8 mouse cellular contexts compared by ENCODE assay signal in the genomic region with DNA sequence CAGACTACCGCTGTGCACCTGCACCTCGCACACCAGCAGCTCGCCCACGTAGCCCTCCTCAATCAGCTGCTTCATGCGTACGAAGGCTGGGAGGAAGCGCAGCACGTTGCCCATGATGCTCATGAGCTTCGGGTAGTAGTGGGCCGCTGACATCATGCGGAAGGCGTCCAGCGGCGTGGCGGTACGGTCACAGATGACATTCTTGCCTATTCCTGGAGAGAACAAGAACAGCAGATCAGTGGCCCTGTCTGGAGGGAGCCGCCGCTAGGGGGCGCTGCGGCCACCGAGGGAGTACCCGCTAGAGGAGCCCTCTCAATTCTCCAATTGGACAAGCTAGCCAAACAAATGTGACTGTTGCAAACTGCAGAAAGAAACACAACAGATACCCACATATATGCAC. TPM values are rescaled to one million over a fixed set of nuclear protein-coding genes. Genes with fewer than 3 reads are reported as not detected.
A peak's percentile ranks its signal among the peaks of the same experiment; 100 is the strongest.
DNase-seq lines count a peak whose midpoint lies in the region; ATAC-seq lines count a peak whose summit lies in the region.

No protein-coding gene starts in this region.

- H3K4me2 ChIP-seq in intestine, embryonic 14.5 days (ENCODE audit: low read length), result no peak overlapping the region
- H3K4me2 ChIP-seq in intestine, embryonic 15.5 days (replicated peaks), result no peak overlapping the region
- no peak overlapping the region for H3K4me2 ChIP-seq in forebrain, embryonic 14.5 days (ENCODE audit: low read length)

- WGBS in intestine, embryonic 14.5 days, result 37% methylated on average over 22 of the region's 22 CpGs
- WGBS in intestine, embryonic 15.5 days, result 38% methylated on average over 22 of the region's 22 CpGs
- WGBS in forebrain, embryonic 14.5 days, result 46% methylated on average over 22 of the region's 22 CpGs

- H3K36me3 ChIP-seq in intestine, embryonic 14.5 days (ENCODE audit: control insufficient read depth, insufficient read depth, low read length), result no peaks in the 10 kb centered on the region
- no peaks in the 10 kb centered on the region for H3K36me3 ChIP-seq in intestine, embryonic 15.5 days
- H3K36me3 ChIP-seq in forebrain, embryonic 14.5 days (ENCODE audit: control insufficient read depth, insufficient read depth, low read length), result peaks cover 5% of the 10 kb centered on the region; the same call in 1 of the 2 replicates

- H3K4me1 ChIP-seq in intestine, embryonic 14.5 days (replicated peaks; ENCODE audit: control insufficient read depth, insufficient read depth, low read length), result peaks cover 5% of the 10 kb centered on the region; the same call in 1 of the 2 replicates
- 0 out of 2 replicates have a peak, but pooled peaks cover 2% of the 10 kb centered on the region for H3K4me1 ChIP-seq in intestine, embryonic 15.5 days (replicated peaks)
- H3K4me1 ChIP-seq in forebrain, embryonic 14.5 days (ENCODE audit: control insufficient read depth, insufficient read depth, low read length), result no peaks in the 10 kb centered on the region

- peak; percentile 62 for DNase-seq in intestine, embryonic 14.5 days (ENCODE audit: low spot score)
- peak; percentile 45 for DNase-seq in CD4-positive helper T cell, adult 2 months (ENCODE audit: low read depth, low spot score)
- peak; percentile 66 for DNase-seq in adrenal gland, postnatal 25 days
- peak; percentile 54 for DNase-seq in forebrain, embryonic 14.5 days (ENCODE audit: low spot score)
- peak; percentile 50 to 66 for DNase-seq in layer of hippocampus, postnatal 10 days (ENCODE audit: low spot score in 2 of 2)
- DNase-seq in natural killer cell, adult 2 months (ENCODE audit: low spot score in 2 of 2), result peak; percentile 35 to 51
- DNase-seq in MN1 (ENCODE audit: low spot score), result no peak

- H3K27me3 ChIP-seq in intestine, embryonic 14.5 days (replicated peaks; ENCODE audit: control insufficient read depth, insufficient read depth, low read length), result no peaks in the 10 kb centered on the region
- H3K27me3 ChIP-seq in intestine, embryonic 15.5 days (replicated peaks), result no peaks in the 10 kb centered on the region
- no peaks in the 10 kb centered on the region for H3K27me3 ChIP-seq in forebrain, embryonic 14.5 days (replicated peaks; ENCODE audit: control insufficient read depth, insufficient read depth, low read length)

- H3K27ac ChIP-seq in intestine, embryonic 14.5 days (ENCODE audit: low read depth), result no peak overlapping the region
- H3K27ac ChIP-seq in intestine, embryonic 15.5 days, result no peak overlapping the region
- H3K27ac ChIP-seq in forebrain, embryonic 14.5 days (ENCODE audit: low read depth, low read length), result no peak overlapping the region

- ATAC-seq in intestine, embryonic 14.5 days (replicated peaks; ENCODE audit: low FRiP score, low TSS enrichment, low read depth), result no peak
- ATAC-seq in intestine, embryonic 15.5 days, result no peak
- no peak for ATAC-seq in forebrain, embryonic 14.5 days

- H3K9me3 ChIP-seq in intestine, embryonic 14.5 days (ENCODE audit: control insufficient read depth, low read length), result no peaks in the 10 kb centered on the region
- H3K9me3 ChIP-seq in intestine, embryonic 15.5 days, result no peaks in the 10 kb centered on the region
- H3K9me3 ChIP-seq in forebrain, embryonic 14.5 days (replicated peaks; ENCODE audit: control insufficient read depth, low read length), result no peaks in the 10 kb centered on the region

- no peak overlapping the region for H3K4me3 ChIP-seq in intestine, embryonic 14.5 days (ENCODE audit: low read depth, low read length)
- no peak overlapping the region for H3K4me3 ChIP-seq in intestine, embryonic 15.5 days (replicated peaks)
- H3K4me3 ChIP-seq in forebrain, embryonic 14.5 days (ENCODE audit: low read depth, low read length), result no peak overlapping the region

- no peak overlapping the region for H3K9ac ChIP-seq in intestine, embryonic 14.5 days (ENCODE audit: low read length)
- no peak overlapping the region for H3K9ac ChIP-seq in intestine, embryonic 15.5 days
- H3K9ac ChIP-seq in forebrain, embryonic 14.5 days (ENCODE audit: low read length), result no peak overlapping the region

RNA-seq across cellular contexts. Expression of gene Tbc1d7, which starts 29.7 kb away (rescaled TPM):
- polyA plus RNA-seq in intestine, embryonic 14.5 days (2014; fragmentation: Nextera tagmentation; extraction: Ambion mirVana), result 45.0 and 45.6 TPM in 2 replicates
- polyA plus RNA-seq in intestine, embryonic 15.5 days (2015; fragmentation: Nextera tagmentation; extraction: Ambion mirVana), result 33.4 and 34.2 TPM in 2 replicates
- 20.9 and 21.5 TPM in 2 replicates for total RNA-seq in adrenal gland, postnatal 25 days (2021)
- polyA plus RNA-seq in forebrain, embryonic 14.5 days (2014; fragmentation: Nextera tagmentation; extraction: Ambion mirVana), result 86.9 and 101 TPM in 2 replicates
- total RNA-seq in layer of hippocampus, postnatal 10 days (2021), result 10 to 100 TPM; 38.6 to 40.0 TPM
